Mouse (Mus musculus): Measurements from ENCODE around the gene Gbp10. TPM values are rescaled to one million over a fixed set of nuclear protein-coding genes. Genes with fewer than 3 reads are reported as not detected.
"Not testable (repeated sequence)": the region's sequence is repeated elsewhere in the genome, so short reads cannot be mapped to it uniquely, and the experiment has no call there.

Gbp10 gene
- 0.12 and 0.32 TPM in 2 replicates for polyA plus RNA-seq (2014; fragmentation: Nextera tagmentation; extraction: Ambion mirVana)

- H3K4me3 ChIP-seq (ENCODE audit: low read depth, low read length); H3K9me3 ChIP-seq (ENCODE audit: control insufficient read depth, low read length); H3K9ac ChIP-seq (ENCODE audit: low read length); H3K4me2 ChIP-seq (ENCODE audit: low read depth); H3K27ac ChIP-seq (ENCODE audit: low read depth, low read length); ATAC-seq (ENCODE audit: insufficient read depth, low FRiP score, low TSS enrichment); H3K4me1 ChIP-seq (ENCODE audit: control insufficient read depth, insufficient read depth, low read length); H3K27me3 ChIP-seq (ENCODE audit: control insufficient read depth, insufficient read depth, low read length); H3K36me3 ChIP-seq (ENCODE audit: control insufficient read depth, insufficient read depth, low read length); DNase-seq (ENCODE audit: low spot score): not testable (repeated sequence)
Observed at GRCm38 (mm10) chr5:105239483-105240047, at the start of gene Gbp10. TSS of gene Gbp10 (minus strand) at chr5:105239533.

- not testable (repeated sequence) for H3K9me3 ChIP-seq (ENCODE audit: control insufficient read depth, low read length); H3K4me3 ChIP-seq (ENCODE audit: low read depth, low read length); H3K27ac ChIP-seq (ENCODE audit: low read depth, low read length); H3K4me1 ChIP-seq (ENCODE audit: control insufficient read depth, insufficient read depth, low read length); H3K27me3 ChIP-seq (ENCODE audit: control insufficient read depth, insufficient read depth, low read length); H3K4me2 ChIP-seq (ENCODE audit: low read depth); H3K9ac ChIP-seq (ENCODE audit: low read length); DNase-seq (ENCODE audit: low spot score); ATAC-seq (ENCODE audit: insufficient read depth, low FRiP score, low TSS enrichment); H3K36me3 ChIP-seq (ENCODE audit: control insufficient read depth, insufficient read depth, low read length)
- WGBS: no CpG with 5 or more reads among the region's 3 CpGs
Observed at GRCm38 (mm10) chr5:105260673-105261072, 21.3 kb upstream of the Gbp10 start.

- Histone ChIP-seq H3K4me1 (ENCODE audit: control insufficient read depth, insufficient read depth, low read length) (no peaks in the 10 kb centered on the region), H3K27me3 (ENCODE audit: control insufficient read depth, insufficient read depth, low read length) (no peaks in the 10 kb centered on the region), H3K4me3 (ENCODE audit: low read depth, low read length) (no peak overlapping the region), H3K9ac (ENCODE audit: low read length) (no peak overlapping the region), H3K9me3 (ENCODE audit: control insufficient read depth, low read length) (no peaks in the 10 kb centered on the region), H3K4me2 (ENCODE audit: low read depth) (no peak overlapping the region), H3K27ac (ENCODE audit: low read depth, low read length) (no peak overlapping the region), H3K36me3 (ENCODE audit: control insufficient read depth, insufficient read depth, low read length) (no peaks in the 10 kb centered on the region)
- ATAC-seq (ENCODE audit: insufficient read depth, low FRiP score, low TSS enrichment): no peak
- DNase-seq (ENCODE audit: low spot score): no peak
Observed at GRCm38 (mm10) chr5:105252491-105252890, 13.2 kb upstream of the Gbp10 start.

- H3K4me2 ChIP-seq (ENCODE audit: low read depth); H3K4me1 ChIP-seq (ENCODE audit: control insufficient read depth, insufficient read depth, low read length); H3K36me3 ChIP-seq (ENCODE audit: control insufficient read depth, insufficient read depth, low read length); H3K27ac ChIP-seq (ENCODE audit: low read depth, low read length); H3K9me3 ChIP-seq (ENCODE audit: control insufficient read depth, low read length); H3K4me3 ChIP-seq (ENCODE audit: low read depth, low read length); H3K27me3 ChIP-seq (ENCODE audit: control insufficient read depth, insufficient read depth, low read length); ATAC-seq (ENCODE audit: insufficient read depth, low FRiP score, low TSS enrichment); DNase-seq (ENCODE audit: low spot score); H3K9ac ChIP-seq (ENCODE audit: low read length): not testable (repeated sequence)
- WGBS: 89% methylated on average over 3 of the region's 3 CpGs
Observed at GRCm38 (mm10) chr5:105244741-105245140, 5.4 kb upstream of the Gbp10 start.

GRCm38 (mm10) chr5:105240982-105241381, 1.6 kb upstream of the Gbp10 start:
- not testable (repeated sequence) for H3K4me3 ChIP-seq (ENCODE audit: low read depth, low read length); ATAC-seq (ENCODE audit: insufficient read depth, low FRiP score, low TSS enrichment); H3K27ac ChIP-seq (ENCODE audit: low read depth, low read length); H3K36me3 ChIP-seq (ENCODE audit: control insufficient read depth, insufficient read depth, low read length); H3K9me3 ChIP-seq (ENCODE audit: control insufficient read depth, low read length); H3K4me2 ChIP-seq (ENCODE audit: low read depth); H3K4me1 ChIP-seq (ENCODE audit: control insufficient read depth, insufficient read depth, low read length); H3K27me3 ChIP-seq (ENCODE audit: control insufficient read depth, insufficient read depth, low read length); H3K9ac ChIP-seq (ENCODE audit: low read length); DNase-seq (ENCODE audit: low spot score)
- 75% methylated on average over 5 of the region's 5 CpGs for WGBS

GRCm38 (mm10) chr5:105238402-105238801, 931 bp downstream of the Gbp10 start:
- DNase-seq (ENCODE audit: low spot score); H3K9me3 ChIP-seq (ENCODE audit: control insufficient read depth, low read length); H3K27me3 ChIP-seq (ENCODE audit: control insufficient read depth, insufficient read depth, low read length); H3K4me3 ChIP-seq (ENCODE audit: low read depth, low read length); H3K9ac ChIP-seq (ENCODE audit: low read length); H3K27ac ChIP-seq (ENCODE audit: low read depth, low read length); H3K36me3 ChIP-seq (ENCODE audit: control insufficient read depth, insufficient read depth, low read length); H3K4me1 ChIP-seq (ENCODE audit: control insufficient read depth, insufficient read depth, low read length); ATAC-seq (ENCODE audit: insufficient read depth, low FRiP score, low TSS enrichment); H3K4me2 ChIP-seq (ENCODE audit: low read depth): not testable (repeated sequence)
- WGBS: 92% methylated on average over 1 of the region's 1 CpGs

GRCm38 (mm10) chr5:105236040-105236439, 3.3 kb downstream of the Gbp10 start:
- H3K27ac ChIP-seq (ENCODE audit: low read depth, low read length); H3K4me3 ChIP-seq (ENCODE audit: low read depth, low read length); DNase-seq (ENCODE audit: low spot score); ATAC-seq (ENCODE audit: insufficient read depth, low FRiP score, low TSS enrichment); H3K9me3 ChIP-seq (ENCODE audit: control insufficient read depth, low read length); H3K9ac ChIP-seq (ENCODE audit: low read length); H3K36me3 ChIP-seq (ENCODE audit: control insufficient read depth, insufficient read depth, low read length); H3K4me1 ChIP-seq (ENCODE audit: control insufficient read depth, insufficient read depth, low read length); H3K27me3 ChIP-seq (ENCODE audit: control insufficient read depth, insufficient read depth, low read length); H3K4me2 ChIP-seq (ENCODE audit: low read depth): not testable (repeated sequence)
- 93% methylated on average over 3 of the region's 3 CpGs for WGBS

- not testable (repeated sequence) for H3K27ac ChIP-seq (ENCODE audit: low read depth, low read length); H3K9me3 ChIP-seq (ENCODE audit: control insufficient read depth, low read length); H3K27me3 ChIP-seq (ENCODE audit: control insufficient read depth, insufficient read depth, low read length); H3K4me3 ChIP-seq (ENCODE audit: low read depth, low read length); H3K36me3 ChIP-seq (ENCODE audit: control insufficient read depth, insufficient read depth, low read length); H3K4me1 ChIP-seq (ENCODE audit: control insufficient read depth, insufficient read depth, low read length); ATAC-seq (ENCODE audit: insufficient read depth, low FRiP score, low TSS enrichment); H3K4me2 ChIP-seq (ENCODE audit: low read depth); DNase-seq (ENCODE audit: low spot score); H3K9ac ChIP-seq (ENCODE audit: low read length)
- WGBS: no CpG with 5 or more reads among the region's 3 CpGs
Observed at GRCm38 (mm10) chr5:105208957-105209356, 30.4 kb downstream of the Gbp10 start.

GRCm38 (mm10) chr5:105200791-105201355, 38.5 kb downstream of the Gbp10 start:
- not testable (repeated sequence) for H3K9ac ChIP-seq (ENCODE audit: low read length); H3K4me1 ChIP-seq (ENCODE audit: control insufficient read depth, insufficient read depth, low read length); H3K27me3 ChIP-seq (ENCODE audit: control insufficient read depth, insufficient read depth, low read length); DNase-seq (ENCODE audit: low spot score); H3K4me3 ChIP-seq (ENCODE audit: low read depth, low read length); H3K9me3 ChIP-seq (ENCODE audit: control insufficient read depth, low read length); H3K4me2 ChIP-seq (ENCODE audit: low read depth); H3K27ac ChIP-seq (ENCODE audit: low read depth, low read length); H3K36me3 ChIP-seq (ENCODE audit: control insufficient read depth, insufficient read depth, low read length); ATAC-seq (ENCODE audit: insufficient read depth, low FRiP score, low TSS enrichment)
- 89% methylated on average over 4 of the region's 4 CpGs for WGBS

All from neural tube, embryonic 11.5 days (tissue).